Mouse (Mus musculus): ENCODE measurements around the gene Mogat2. TPM values are rescaled to one million over a fixed set of nuclear protein-coding genes. Genes with fewer than 3 reads are reported as not detected.

The Mogat2 gene
- polyA plus RNA-seq, 1 experiment, result 1.3 TPM

Other genes with a start within 250 kb of the Mogat2 start
- gene Uvrag, start 97.5 kb downstream of the Mogat2 start, polyA plus RNA-seq (2012; rRNA removed), result 19.4 and 21.5 TPM in 2 replicates
- gene Dgat2, start 55.9 kb downstream of the Mogat2 start, polyA plus RNA-seq (2012; rRNA removed), result 82.3 and 95.8 TPM in 2 replicates
- 13.1 and 16.0 TPM in 2 replicates for gene Map6, start 28.8 kb upstream of the Mogat2 start, polyA plus RNA-seq (2012; rRNA removed)
- 473 and 550 TPM in 2 replicates for gene Serpinh1, start 114.6 kb upstream of the Mogat2 start, polyA plus RNA-seq (2012; rRNA removed)
- 15.8 and 20.9 TPM in 2 replicates for gene Gdpd5, start 142.8 kb upstream of the Mogat2 start, polyA plus RNA-seq (2012; rRNA removed)
- 0.81 and 1.5 TPM in 2 replicates for gene Klhl35, start 227.4 kb upstream of the Mogat2 start, polyA plus RNA-seq (2012; rRNA removed)
- 1,354 and 1,732 TPM in 2 replicates for gene Rps3, start 245.1 kb upstream of the Mogat2 start, polyA plus RNA-seq (2012; rRNA removed)